Mouse (Mus musculus) gastrocnemius, adult 2 months (tissue): ENCODE measurements around the gene Gnai2. TPM values are rescaled to one million over a fixed set of nuclear protein-coding genes. Genes with fewer than 3 reads are reported as not detected.
"Not testable (repeated sequence)": the region's sequence is repeated elsewhere in the genome, so short reads cannot be mapped to it uniquely, and the experiment has no call there.

Source experiments
- DNase-seq: peaks from one replicate; pipeline ENCODE4 v3.0.0; 2022
- H3K27ac ChIP-seq: fragments of 200-600 bp; 2 replicates; pipeline ENCODE4 v1.8.1; 2022; ENCODE audit warnings: mild to moderate bottlenecking
- H3K4me3 ChIP-seq: fragments of 200-600 bp; 2 replicates; pipeline ENCODE4 v1.8.1; 2022; ENCODE audit warnings: mild to moderate bottlenecking, moderate library complexity
- CTCF ChIP-seq: fragments of 200-600 bp; IDR thresholded peaks from 2 replicates; pipeline ENCODE4 v1.8.1; 2022; ENCODE audit warnings: antibody characterized with exemption, mild to moderate bottlenecking, moderate library complexity
- intact Hi-C: fragments of 180-260 bp; cut with DNase I; formaldehyde crosslinking; loops from one replicate; pipeline ENCODE4 v1.15.1; 2025
- long read RNA-seq, 2 experiments: library from polyadenylated mRNA; stranded (forward); transcript quantifications; one replicate each; pipeline ENCODE4 v2.0.0; 2021
- total RNA-seq, 2 experiments: library from RNA; stranded (reverse); gene quantifications; 2 replicates each; pipeline ENCODE4 v1.2.3; 2021

Gene Gnai2
- 10 to 100 TPM; 59.9 to 77.7 TPM for total RNA-seq
- long read RNA-seq, experiment 1, transcript Gnai2-202 (9 exons, 1,777 nt) = minor isoform, 6 of 70 reads
- long read RNA-seq, experiment 1, transcript Gnai2-201 (9 exons, 2,215 nt) = major isoform, 53 of 70 reads
- long read RNA-seq, experiment 1, partial matches to known transcripts = 7 of 70 reads
- long read RNA-seq, experiment 1, other reads (novel, unspliced or antisense) = 0 of 70 reads
- long read RNA-seq, experiment 2, transcript Gnai2-201 (9 exons, 2,215 nt) = major isoform, 34 of 47 reads
- long read RNA-seq, experiment 2, transcript Gnai2-202 (9 exons, 1,777 nt) = minor isoform, 5 of 47 reads
- long read RNA-seq, experiment 2, partial matches to known transcripts = 7 of 47 reads
- long read RNA-seq, experiment 2, other reads (novel, unspliced or antisense) = 0 of 47 reads

GRCm38 (mm10) chr9:107635279-107636028 lies at the start of gene Gnai2:
Gene Gnai2 (minus strand): TSS chr9:107635367.
- peak within 1 kb of the TSS; percentile 98 for H3K4me3 ChIP-seq
- no peak for TF ChIP-seq CTCF
- intact Hi-C loops = no loop called here

GRCm38 (mm10) chr9:107682405-107682804 lies 47.2 kb upstream of the Gnai2 start:
- Histone ChIP-seq H3K4me3 (no peak overlapping the region), H3K27ac (no peak overlapping the region)
- no peak for TF ChIP-seq CTCF
- DNase-seq = no peak
- intact Hi-C loops = no loop called here

More at GRCm38 (mm10) chr9:107635279-107636028, at the start of gene Gnai2:
- peak; percentile 98 for DNase-seq
- H3K27ac ChIP-seq = peak within 1 kb of the TSS; percentile 94

- TF ChIP-seq CTCF = no peak
- intact Hi-C loops = no loop called here
- no peak for DNase-seq
- no peak within 1 kb of the TSS for H3K27ac ChIP-seq
- no peak within 1 kb of the TSS for H3K4me3 ChIP-seq
Measured at GRCm38 (mm10) chr9:107679501-107679900, 44.3 kb upstream of the Gnai2 start, which contains the start of gene Gnat1. Gene Gnat1 (minus strand): TSS chr9:107679712.

GRCm38 (mm10) chr9:107678861-107679260 lies 43.7 kb upstream of the Gnai2 start:
- Histone ChIP-seq H3K4me3 (no peak overlapping the region), H3K27ac (no peak overlapping the region)
- TF ChIP-seq CTCF = no peak
- DNase-seq = no peak
- intact Hi-C loops = no loop called here

GRCm38 (mm10) chr9:107677819-107678526 lies 42.8 kb upstream of the Gnai2 start:
- H3K4me3 ChIP-seq, intact Hi-C loops, H3K27ac ChIP-seq: not testable (repeated sequence)
- peak; percentile 69 for TF ChIP-seq CTCF
- peak; percentile 64 for DNase-seq

GRCm38 (mm10) chr9:107677091-107677784 lies 42.1 kb upstream of the Gnai2 start:
- peak; percentile 65 for DNase-seq
- peak; percentile 84 for TF ChIP-seq CTCF
- intact Hi-C loops = no loop called here
- Histone ChIP-seq H3K4me3 (no peak overlapping the region), H3K27ac (no peak overlapping the region)

GRCm38 (mm10) chr9:107676302-107676701 lies 41.1 kb upstream of the Gnai2 start:
- H3K4me3 ChIP-seq = peak overlapping the region; percentile 60
- no peak for DNase-seq
- intact Hi-C loops = loop anchor here (1.0 kb wide), 1 partner anchor 31 kb away; no protein-coding TSS in a partner anchor
- TF ChIP-seq CTCF = no peak
- H3K27ac ChIP-seq = no peak overlapping the region

- TF ChIP-seq CTCF = peak; percentile 93
- intact Hi-C loops = loop anchor here (1.0 kb wide), 2 partner anchors 30 to 73 kb away; no protein-coding TSS in a partner anchor
- H3K4me3 ChIP-seq = peak overlapping the region; percentile 60
- H3K27ac ChIP-seq = no peak overlapping the region
- peak; percentile 86 for DNase-seq
Measured at GRCm38 (mm10) chr9:107675671-107676301, 40.6 kb upstream of the Gnai2 start.

- H3K4me3 ChIP-seq = no peak overlapping the region
- H3K27ac ChIP-seq = no peak overlapping the region
- DNase-seq = no peak
- intact Hi-C loops = loop anchor here (1.0 kb wide), 1 partner anchor 73 kb away; no protein-coding TSS in a partner anchor
- TF ChIP-seq CTCF = no peak
Measured at GRCm38 (mm10) chr9:107674609-107675429, 39.7 kb upstream of the Gnai2 start.

- Histone ChIP-seq H3K27ac (peak overlapping the region; percentile 97), H3K4me3 (no peak overlapping the region)
- intact Hi-C loops = no loop called here
- TF ChIP-seq CTCF = no peak
- peak; percentile 84 for DNase-seq
Measured at GRCm38 (mm10) chr9:107670259-107670658, 35.1 kb upstream of the Gnai2 start.

- no peak for TF ChIP-seq CTCF
Measured at GRCm38 (mm10) chr9:107669480-107669945, 34.3 kb upstream of the Gnai2 start, which contains the start of gene Slc38a3. Gene Slc38a3 (minus strand): TSS chr9:107669530.

More at GRCm38 (mm10) chr9:107669480-107669945, 34.3 kb upstream of the Gnai2 start, which contains the start of gene Slc38a3:
- DNase-seq = no peak
- intact Hi-C loops = no loop called here
- H3K4me3 ChIP-seq = peak within 1 kb of the TSS; percentile 84; the same call in 1 of the 2 replicates
- H3K27ac ChIP-seq = peak within 1 kb of the TSS; percentile 97
